Mouse (Mus musculus) c-Kit-negative CD71-positive TER-119-positive erythroid progenitor cells, embryonic 14.5 days (primary cell): ENCODE results near the gene Socs4.
"Not testable (repeated sequence)": the region's sequence is repeated elsewhere in the genome, so short reads cannot be mapped to it uniquely, and the experiment has no call there.

Experiments used
- DNase-seq: peaks from one replicate; pipeline ENCODE4 v3.0.0-alpha.2; 2013; ENCODE audit warnings: low read depth, low spot score

The Socs4 gene

GRCm38 (mm10) chr14:47287021-47287420 lies 10.3 kb downstream of the Socs4 start:
- DNase-seq: no peak

GRCm38 (mm10) chr14:47291772-47292171 lies 15.0 kb downstream of the Socs4 start:
- no peak for DNase-seq

GRCm38 (mm10) chr14:47294136-47294535 lies 17.4 kb downstream of the Socs4 start:
- no peak for DNase-seq

- DNase-seq: no peak
Observed at GRCm38 (mm10) chr14:47296232-47296631, 19.5 kb downstream of the Socs4 start.

GRCm38 (mm10) chr14:47297785-47298407 lies 21.2 kb downstream of the Socs4 start, which contains the start of gene Mapk1ip1l:
Gene Mapk1ip1l (plus strand): TSS chr14:47298266.
- peak; percentile 77 for DNase-seq

- DNase-seq: no peak
Observed at GRCm38 (mm10) chr14:47298408-47298792, 21.7 kb downstream of the Socs4 start.

GRCm38 (mm10) chr14:47298819-47299261 lies 22.1 kb downstream of the Socs4 start:
- no peak for DNase-seq

GRCm38 (mm10) chr14:47302885-47303680 lies 26.4 kb downstream of the Socs4 start:
- no peak for DNase-seq

- no peak for DNase-seq
Observed at GRCm38 (mm10) chr14:47304814-47305405, 28.2 kb downstream of the Socs4 start.

GRCm38 (mm10) chr14:47305933-47306332 lies 29.2 kb downstream of the Socs4 start:
- no peak for DNase-seq

GRCm38 (mm10) chr14:47307669-47308068 lies 30.9 kb downstream of the Socs4 start:
- DNase-seq: no peak

- DNase-seq: no peak
Observed at GRCm38 (mm10) chr14:47309061-47309460, 32.3 kb downstream of the Socs4 start.

- no peak for DNase-seq
Observed at GRCm38 (mm10) chr14:47310342-47311181, 33.8 kb downstream of the Socs4 start.

GRCm38 (mm10) chr14:47319362-47319761 lies 42.6 kb downstream of the Socs4 start:
- DNase-seq: no peak

- not testable (repeated sequence) for DNase-seq
Observed at GRCm38 (mm10) chr14:47321581-47321980, 44.9 kb downstream of the Socs4 start.

- no peak for DNase-seq
Observed at GRCm38 (mm10) chr14:47325965-47326761, 49.4 kb downstream of the Socs4 start.

- DNase-seq: no peak
Observed at GRCm38 (mm10) chr14:47327347-47327746, 50.6 kb downstream of the Socs4 start.

- DNase-seq: no peak
Observed at GRCm38 (mm10) chr14:47331920-47332319, 55.2 kb downstream of the Socs4 start.

GRCm38 (mm10) chr14:47334819-47335218 lies 58.1 kb downstream of the Socs4 start:
- peak; percentile 30 for DNase-seq

GRCm38 (mm10) chr14:47335300-47335699 lies 58.6 kb downstream of the Socs4 start:
- DNase-seq: no peak
